Mouse (Mus musculus) kidney, adult 2 months (tissue): ENCODE data around the gene Map4k2.

ENCODE experiments used
- CTCF ChIP-seq: fragments of 200-500 bp; conservative IDR thresholded peaks from 2 replicates; pipeline ENCODE4 v1.5.1; 2011; ENCODE audit warnings: low read depth, mild to moderate bottlenecking, control low read depth, low read length, moderate library complexity, mixed read lengths; ENCODE audit not compliant: insufficient read depth, insufficient read length
- POLR2A ChIP-seq: fragments of 200-500 bp; IDR thresholded peaks from one replicate; pipeline ENCODE4 v1.6.1; 2011; ENCODE audit warnings: low read depth, low read length, control low read depth

DNA sequence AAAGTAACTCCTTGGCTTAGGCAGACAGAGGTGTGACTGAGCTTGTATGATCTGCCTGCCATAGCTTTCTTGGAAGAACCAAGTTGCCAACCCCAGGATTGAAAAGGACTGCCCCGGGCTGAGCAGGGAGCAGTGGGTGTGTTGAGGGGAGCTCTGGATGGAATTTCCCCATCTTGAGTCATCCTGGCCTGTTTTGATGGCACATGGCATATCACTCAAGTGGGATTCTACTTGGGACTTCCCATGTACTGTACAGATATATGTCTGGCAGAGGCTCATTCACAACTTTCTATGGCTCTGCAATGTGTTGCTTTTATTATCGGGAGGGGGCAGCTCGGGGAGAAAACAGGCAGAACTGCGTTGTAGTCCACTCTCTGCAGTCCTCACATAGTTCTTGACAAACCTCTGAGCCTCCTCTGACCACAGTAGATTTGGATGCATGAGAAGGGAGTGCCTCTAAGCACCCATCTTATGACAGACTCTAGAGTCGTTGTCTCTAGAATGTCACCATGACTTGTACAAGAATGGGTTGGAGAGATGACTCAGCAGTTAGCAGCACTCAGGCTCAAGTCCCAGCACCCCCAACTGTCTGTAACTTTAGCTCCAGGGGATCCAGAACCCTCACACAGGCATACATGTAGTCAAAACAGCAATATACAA is 44.3 kb upstream of the Map4k2 start:
- TF ChIP-seq CTCF (no peak), POLR2A (no peak)
